Mouse (Mus musculus): Measurements from ENCODE around the gene Colq.
"Not testable (repeated sequence)": the region's sequence is repeated elsewhere in the genome, so short reads cannot be mapped to it uniquely, and the experiment has no call there.

Gene Colq

DNA sequence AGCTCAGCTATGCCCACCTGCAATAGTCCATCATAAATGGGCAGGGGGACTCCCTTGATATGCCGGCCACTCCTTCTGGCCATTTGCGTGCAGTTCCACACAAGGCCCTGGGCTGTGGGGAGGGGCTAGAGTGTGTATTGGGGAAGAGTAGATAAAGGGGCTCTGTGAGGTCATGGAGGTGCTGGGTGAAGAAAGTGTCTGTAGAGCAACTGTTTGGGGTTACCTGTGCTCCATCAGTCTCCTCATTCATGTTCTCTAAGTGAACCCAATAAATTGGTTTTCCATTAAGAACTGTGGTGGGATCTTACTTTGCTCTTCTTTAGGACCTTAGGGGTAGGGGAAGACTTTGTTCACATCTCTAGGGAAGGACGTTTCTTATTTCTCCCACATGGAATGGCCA, at the start of gene Colq:
Gene Colq, minus strand, starts transcription at position 101 of the 400 bp plus-strand sequence.
- no peak for DNase-seq (ENCODE audit: low spot score in 2 of 2)

DNA sequence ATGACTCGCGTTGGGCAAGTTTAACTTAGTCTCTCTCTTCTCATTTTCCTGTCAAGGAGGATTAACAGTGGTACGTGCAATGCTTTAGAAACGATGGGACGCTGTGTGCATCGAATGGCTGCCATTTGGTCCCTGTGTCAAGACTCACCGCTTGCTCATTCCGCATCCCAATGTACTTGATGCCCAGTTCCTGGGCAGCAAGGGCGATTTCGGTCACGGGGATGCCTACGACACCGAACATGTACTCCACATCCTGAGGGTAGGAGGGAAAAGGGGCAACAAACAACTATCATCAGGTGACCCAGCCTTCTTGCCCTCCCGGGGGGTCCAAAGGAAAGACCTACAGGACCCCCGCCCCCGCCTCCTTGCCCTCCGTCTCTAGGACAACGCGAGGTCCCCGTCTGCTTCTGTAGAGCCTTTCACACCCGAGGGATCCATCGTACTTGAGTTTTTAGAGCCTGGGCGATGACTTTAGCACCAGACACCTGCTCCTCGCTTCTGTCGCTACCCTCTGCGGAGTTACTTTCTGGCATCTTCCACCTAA, 49.3 kb upstream of the Colq start, which contains the start of gene Gm49387:
Gene Gm49387, minus strand, starts transcription at position 533 of the 544 bp plus-strand sequence.
- DNase-seq (ENCODE audit: low spot score in 2 of 2) = no peak

DNA sequence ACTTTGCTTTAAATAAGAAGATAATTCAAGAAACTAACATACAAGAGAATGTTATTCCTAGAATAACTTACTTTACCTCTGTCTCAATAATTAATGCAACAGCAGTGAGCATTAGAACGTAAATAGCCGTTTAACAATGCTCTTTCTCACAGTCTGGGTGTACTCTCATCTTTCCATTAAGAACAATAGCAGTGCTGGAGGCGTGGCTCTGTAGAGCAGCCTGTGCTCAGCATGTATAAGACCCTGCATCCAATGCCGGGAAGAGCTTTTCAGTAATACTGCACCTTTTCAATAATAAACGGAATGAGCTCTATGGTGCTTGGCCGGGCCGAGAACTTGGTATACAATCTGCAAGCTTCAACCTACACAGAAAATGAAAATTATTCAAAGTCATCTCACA, 39.5 kb upstream of the Colq start:
- no peak for DNase-seq (ENCODE audit: low spot score in 2 of 2)

DNA sequence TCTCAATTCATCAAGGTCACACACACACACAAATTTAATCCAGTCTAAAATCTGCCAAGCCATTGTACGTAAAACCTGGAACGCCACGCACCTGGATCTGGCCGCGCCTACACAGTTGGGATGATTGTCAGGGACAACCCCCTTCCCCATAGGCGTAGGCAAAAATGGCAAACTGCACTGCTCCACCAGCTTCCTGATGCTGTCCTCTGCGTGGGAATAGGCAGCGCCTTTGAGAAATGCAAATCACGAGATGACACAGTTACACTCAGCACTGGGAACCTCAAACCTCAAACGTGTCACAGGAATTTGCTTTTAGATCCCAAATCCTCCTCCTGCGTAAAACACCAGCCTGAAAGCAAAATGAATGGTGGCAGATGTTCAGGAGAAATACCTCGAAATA, 31.6 kb upstream of the Colq start:
- no peak for DNase-seq (ENCODE audit: low spot score in 2 of 2)

DNA sequence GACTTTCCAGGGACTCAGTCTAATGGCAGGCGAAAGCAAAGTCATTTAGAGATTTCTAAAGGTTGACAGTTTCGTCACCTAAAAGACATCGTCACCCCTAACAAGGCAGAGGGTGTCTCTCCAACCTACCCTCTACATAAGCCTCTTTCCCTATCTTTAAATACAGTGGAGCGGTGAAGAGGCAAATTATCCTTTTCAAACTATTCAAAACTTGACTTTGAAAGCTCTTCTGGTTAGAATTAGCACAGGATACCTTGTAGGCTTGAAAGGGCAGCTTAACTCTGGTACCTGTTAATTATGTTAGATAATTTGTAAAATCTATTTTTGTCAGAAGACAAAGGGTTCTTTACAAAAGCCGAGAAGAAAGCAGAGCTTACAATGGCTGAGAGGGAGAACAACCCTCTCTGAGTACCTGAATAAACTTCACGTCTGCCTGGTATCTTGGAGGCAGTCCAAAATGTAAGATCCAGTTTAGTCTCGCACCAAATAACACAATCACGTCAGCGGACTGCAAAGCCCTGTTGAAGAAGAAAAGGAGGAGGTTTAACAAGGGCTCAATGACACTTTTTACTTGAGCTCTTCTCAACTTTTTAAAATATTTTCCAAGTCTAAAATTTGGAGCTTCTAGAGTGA, 29.6 kb upstream of the Colq start:
- no peak for DNase-seq (ENCODE audit: low spot score in 2 of 2)

DNA sequence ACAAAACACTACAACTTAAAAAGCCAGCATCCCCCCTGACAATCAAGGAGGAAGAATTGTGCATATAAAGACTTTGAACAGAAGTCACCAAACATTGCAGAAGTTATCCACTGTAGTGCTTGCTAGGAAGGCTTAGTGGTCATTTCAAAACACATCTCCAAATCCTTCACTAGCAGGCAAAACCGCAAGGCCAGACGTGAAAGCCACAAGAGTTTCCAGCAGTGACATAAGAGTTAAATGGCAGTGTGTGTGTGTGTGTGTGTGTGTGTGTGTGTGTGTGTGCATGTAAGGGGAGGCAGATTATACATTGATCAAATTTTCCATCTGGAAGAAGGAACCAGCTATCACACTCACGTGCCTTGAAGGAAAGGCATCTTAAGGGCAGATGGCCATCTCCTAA, 26.9 kb upstream of the Colq start:
- no peak for DNase-seq (ENCODE audit: low spot score in 2 of 2)

DNA sequence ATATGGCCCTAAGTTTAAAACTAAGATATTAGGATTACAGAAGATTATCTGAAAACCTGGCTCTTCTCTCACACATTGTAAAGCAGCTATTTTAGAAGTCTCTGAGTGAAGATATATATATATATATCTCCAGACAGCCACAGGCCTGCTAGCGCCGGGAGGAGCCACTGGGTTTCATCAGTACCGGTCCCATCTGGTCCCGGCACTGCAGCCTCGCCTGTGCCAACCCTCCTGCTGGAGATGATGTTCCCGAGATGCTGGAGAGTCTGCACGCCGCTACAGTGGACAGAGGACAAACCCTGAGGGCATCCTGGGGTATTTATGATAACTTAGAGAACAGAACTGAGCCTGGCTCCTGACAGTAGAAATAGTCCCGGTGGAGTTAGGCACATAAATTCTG, 26.1 kb upstream of the Colq start:
- no peak for DNase-seq (ENCODE audit: low spot score in 2 of 2)

DNA sequence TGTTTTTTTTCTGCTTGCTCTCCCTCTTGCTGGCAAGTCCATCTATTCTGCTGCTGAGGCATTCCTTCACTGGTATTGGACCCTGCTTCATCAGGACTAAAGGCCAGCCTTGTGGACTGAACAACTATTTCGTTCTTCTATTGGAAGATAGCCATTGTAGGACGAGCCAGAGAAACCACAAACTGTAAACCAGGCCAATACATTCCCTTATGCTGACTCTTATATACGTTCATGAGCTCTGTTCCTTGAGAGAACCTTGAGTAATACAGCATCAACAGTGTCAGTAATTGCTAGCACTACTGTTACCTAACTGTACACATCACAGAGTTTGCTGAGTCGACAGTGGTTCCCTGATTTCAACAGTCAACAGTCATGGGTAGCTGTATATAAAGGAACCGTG, 22.5 kb upstream of the Colq start:
- DNase-seq (ENCODE audit: low spot score in 2 of 2) = no peak

DNA sequence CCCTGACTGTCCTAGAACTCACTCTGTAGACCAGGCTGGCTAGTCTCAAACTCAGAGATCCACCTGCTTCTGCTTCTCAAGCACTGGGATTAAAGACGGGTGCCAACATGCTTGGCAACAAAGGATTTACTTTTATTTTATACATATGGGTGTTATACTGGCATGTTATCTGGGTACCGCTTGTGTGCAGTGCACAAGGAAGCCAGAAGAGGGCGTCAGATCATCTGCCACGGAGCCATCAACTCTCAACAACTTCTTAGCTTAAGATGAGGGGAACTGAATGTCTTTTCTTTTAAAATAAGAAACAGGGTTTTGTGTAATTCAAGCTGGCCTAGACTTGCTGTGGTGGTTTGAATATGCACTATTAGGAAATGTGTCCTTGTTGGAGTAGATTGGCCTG, 20.8 kb upstream of the Colq start:
- no peak for DNase-seq (ENCODE audit: low spot score in 2 of 2)

DNA sequence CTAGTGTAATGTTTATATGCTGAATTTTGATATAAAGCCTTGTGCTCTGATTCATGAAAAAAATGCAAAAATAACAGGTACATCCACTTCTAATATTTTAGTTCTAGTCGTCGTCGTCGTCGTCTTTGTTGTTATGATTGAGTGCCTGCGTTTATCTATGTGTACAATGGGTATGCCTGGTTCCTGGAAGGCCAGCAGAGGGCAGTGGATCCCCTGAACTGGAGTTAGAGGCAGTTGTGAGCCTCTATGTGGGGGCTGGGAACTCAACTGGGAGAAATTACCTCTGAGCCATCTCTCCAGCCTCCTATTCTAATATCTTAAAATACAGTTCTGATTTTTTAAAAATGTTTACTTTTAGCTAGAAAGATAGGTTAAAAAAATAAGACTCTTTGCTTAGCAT, 14.4 kb upstream of the Colq start:
- DNase-seq (ENCODE audit: low spot score in 2 of 2) = no peak

DNA sequence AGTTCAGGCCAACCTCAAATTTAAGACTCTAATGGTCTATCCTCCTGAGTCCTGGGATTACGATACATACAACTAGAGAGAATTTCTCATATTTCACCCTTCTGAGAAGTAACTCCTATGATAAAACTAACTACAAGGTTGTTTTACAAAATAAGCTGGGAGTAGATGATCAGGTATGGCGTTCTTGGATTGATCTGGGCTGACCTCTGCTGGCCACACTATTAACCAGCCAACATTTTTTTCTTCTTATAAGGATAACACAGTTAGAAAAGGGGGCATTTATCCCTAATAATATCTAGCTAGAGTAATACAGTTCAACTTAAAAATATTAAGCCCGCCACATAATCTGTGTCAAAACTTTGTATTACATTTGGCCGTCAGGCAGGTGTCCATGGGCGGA, 13.8 kb upstream of the Colq start:
- peak in 1 of 2 experiments; percentile 7 for DNase-seq (ENCODE audit: low spot score in 2 of 2)

DNA sequence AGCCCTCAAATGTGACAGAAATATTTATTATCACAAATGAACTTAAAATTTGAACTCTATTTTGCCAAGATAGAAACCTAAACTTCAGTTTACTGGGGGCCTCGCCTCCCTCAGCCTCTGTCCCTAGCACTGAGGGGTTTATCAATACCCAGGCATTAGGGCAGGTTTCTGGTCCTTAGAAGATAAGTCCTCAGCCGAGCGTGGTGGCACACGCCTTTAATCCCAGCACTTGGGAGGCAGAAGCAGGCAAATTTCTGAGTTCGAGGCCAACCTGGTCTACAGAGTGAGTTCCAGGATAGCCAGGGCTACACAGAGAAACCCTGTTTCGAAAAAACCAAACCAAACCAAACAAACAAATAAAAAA, 11.5 kb upstream of the Colq start:
- DNase-seq (ENCODE audit: low spot score in 2 of 2) = not testable (repeated sequence)

DNA sequence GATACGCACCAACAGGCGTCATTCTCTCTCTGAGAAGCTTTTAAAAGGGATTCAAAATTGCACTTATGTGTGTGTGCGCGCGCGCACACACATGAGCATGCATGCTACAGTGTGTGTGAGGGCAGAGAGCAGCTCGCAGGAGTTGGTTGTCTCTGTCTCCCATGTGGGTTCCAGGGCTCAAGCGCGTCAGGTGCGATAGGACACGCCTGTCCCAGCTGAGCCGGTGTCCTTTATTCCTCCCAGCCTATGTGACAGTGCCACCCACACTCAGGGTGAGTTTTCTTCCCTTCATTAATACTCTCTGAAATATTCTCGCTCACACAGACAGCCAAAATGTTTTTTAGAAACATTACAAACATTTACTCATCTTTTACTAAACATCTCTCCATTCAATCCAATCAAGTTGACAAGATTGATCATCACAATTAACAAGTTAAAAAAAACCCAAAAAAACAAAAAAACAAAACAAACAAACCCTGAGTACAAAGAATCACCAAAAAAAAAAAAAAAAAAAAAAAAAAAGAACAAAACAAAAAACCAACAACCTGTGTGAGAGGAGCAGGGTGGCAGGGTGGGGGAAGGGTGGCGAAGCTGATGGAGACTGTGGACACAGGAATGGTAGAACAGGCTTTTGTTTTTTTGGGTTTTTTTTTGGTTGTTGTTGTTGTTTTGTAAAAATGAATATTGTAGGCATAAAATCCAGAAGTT, 10.9 kb upstream of the Colq start:
- no peak for DNase-seq (ENCODE audit: low spot score in 2 of 2)

DNA sequence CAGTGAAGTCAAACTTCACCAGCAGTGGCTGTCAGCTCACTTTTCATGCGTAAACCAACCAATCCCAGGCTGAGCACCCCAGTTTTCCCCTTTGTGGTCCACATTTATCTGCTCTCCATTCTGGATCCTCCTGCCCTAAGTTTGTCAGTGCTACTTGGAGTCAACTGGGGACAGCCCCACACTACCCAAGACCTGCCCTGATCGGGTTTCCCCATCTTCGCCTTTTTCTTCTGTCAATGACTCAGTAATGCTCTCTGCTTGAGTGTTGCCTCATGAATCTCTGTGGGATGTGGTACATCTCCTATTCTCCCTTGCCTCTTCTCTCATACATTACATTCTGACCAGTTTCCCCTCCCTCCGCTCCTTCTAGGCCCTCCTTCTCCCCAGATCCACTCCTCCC, 6.3 kb upstream of the Colq start:
- DNase-seq (ENCODE audit: low spot score in 2 of 2) = no peak

DNA sequence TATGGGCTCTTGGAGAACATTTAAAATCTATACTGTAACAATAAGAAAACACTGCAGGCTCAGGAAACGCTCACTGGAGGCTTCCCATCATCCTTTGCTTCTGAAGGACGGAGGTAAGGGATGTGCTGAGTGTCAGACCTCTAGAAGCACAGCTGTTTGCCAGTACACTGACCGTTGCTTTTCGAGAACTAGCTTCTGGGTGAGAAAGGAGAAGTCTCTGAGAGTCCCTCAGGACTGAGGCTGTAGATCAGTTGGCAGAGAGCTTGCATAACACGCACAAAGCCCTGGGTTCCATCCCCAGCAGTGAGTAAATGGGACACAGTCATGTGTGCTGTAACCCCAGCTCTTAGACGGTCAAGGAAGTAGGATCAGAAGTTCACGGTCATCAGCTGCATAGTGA, 5.3 kb upstream of the Colq start:
- no peak for DNase-seq (ENCODE audit: low spot score in 2 of 2)

DNA sequence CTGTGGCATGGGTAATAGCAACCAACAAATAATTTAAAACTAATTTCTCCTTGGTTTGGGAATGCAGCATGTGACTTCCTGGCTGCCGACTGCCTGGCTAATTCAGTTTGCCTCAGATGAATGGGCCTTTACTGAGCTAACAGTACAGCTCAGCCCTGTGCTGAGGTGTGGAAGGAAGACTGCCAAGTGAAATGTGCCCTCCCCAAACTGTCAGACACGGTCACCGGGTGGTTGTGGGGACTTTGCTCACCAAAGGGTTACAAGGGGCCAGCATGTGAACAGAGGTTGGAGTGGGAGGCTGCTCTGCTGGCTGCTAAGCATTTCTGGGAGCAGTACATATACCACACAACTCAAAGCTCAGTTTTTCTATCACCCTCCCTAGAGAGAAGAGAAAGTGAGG, 3.5 kb upstream of the Colq start:
- no peak for DNase-seq (ENCODE audit: low spot score in 2 of 2)

DNA sequence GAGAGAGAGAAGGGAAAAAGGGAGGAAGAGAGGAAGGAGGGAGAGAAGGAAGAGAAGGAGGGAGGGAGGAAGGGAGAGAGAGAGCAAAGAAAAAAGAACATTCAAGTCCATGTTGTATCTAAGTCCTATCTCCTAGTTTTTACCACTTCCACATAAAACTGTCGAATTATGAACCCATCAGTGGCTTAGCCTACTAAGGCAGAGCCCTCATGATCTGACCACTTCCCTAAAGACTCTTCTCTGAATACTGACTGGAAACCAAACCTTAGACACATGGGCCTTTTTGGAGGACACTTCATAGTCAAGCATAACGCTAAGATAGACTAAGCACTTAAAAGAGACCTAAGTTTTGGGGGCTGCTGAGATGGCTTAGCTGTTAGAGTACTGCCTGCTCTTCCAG, 1.9 kb upstream of the Colq start:
- DNase-seq (ENCODE audit: low spot score in 2 of 2) = no peak

DNA sequence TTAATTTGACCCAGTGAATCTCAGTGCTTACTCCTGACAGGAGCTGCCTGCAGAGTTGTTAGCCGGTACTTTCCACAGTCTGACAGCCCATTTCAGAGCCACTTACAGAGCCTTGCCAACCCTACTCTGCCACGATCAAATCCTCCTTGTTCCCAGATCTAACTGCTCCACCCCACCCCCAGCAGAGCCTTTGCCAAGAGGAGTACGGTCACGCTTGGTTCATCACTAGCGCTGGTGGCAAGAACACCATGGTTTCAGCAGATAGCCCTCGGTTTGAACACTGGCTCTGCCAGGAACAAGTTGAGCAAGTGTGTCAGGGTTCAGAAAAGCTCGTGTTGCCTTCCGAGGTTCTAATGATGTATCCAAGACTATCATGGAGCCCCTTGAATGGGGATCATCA, 4.7 kb downstream of the Colq start:
- DNase-seq (ENCODE audit: low spot score in 2 of 2) = no peak

DNA sequence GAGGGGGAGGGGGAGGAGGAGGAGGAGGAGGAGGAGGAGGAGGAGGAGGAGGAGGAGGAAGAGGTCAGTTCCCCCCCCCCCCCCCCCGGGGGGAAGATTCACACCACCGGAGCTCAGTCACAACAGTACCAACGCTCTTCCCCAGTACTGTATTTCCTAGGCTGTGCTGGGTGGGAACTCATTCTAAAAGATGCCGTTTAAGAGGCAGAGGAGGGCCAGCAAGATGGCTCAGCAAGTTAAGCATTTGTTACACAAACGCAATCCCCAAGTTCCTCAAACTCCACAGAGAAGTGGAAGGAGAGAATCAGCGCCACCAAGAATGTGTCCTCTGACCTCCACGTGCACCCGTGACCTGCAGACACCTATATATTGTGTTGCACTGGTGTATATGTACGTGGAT, 8.1 kb downstream of the Colq start:
- no peak for DNase-seq (ENCODE audit: low spot score in 2 of 2)

DNA sequence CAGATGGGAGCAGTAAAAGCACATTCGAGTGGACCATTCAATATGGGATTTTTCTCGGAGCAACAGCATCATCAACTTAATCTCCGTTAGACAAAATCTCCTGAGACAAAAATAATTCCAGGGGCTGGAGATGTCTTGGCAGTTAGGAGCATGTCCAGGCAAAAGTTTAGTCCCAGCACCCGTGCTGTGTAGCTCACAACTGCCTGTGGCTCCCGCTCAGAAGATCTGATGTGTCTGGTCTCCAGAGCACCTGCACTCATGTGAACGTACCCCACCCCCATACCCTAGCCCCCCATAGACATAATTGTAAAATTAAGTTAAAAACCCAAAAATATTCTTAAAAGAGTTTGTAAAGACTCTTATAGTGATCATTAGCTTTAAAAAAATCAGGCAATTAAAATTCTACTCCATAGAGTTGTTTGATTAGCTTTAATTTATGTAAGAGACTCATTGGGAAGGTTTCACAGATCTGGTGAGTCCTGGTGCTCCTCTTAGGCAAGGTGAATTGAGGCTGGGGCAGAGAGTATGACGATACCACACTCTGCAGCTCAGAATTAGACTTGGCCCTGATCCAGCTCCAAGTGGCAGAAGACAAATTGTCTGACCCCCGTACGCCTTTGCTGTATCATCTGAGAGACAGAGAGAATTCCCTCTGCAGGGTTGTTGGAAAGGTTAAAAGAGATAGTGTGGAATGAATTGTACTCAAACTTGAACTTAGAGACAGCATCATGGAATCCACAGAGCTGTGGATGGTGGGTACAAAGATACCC, 13.0 kb downstream of the Colq start:
- DNase-seq (ENCODE audit: low spot score in 2 of 2) = no peak

DNA sequence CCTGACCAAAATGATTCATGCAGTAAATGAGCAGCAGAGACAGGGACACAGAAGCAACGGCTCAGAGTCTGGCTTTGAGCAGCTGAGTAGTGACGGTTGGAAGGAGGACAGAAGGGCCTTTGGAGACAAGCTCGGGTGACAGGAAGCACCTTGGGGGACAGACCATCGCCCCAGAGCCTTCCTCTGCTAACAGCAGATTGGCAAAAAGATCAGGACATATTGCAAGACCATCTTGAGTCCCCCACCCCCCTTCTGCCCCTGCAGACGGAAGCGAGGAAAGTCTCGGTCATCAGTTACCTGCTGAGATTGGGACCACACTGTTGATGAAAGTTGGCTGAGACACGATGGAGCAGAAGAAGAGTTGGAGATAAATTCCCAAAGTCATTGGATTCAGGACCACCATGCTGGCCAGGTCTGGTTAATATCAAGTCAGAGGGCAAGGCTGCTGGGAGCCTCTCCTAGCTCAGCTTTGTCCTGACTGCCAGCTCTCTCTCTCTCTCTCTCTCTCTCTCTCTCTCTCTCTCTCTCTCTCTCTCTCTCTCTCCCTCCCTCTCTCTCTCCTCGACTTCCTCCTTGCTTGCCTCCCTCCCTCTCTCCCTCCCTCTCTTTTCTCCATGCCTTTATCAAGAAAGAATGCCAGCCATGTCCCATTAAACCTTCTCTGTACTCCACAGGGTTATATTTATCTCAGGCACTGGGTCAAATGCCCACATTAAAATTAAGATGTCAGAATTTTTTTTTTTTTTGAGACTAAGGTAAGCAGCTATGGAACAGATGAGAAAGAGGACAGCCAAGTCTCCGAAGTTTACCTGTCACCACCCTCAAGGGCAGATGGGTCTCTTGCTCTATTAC, 14.1 kb downstream of the Colq start:
- no peak for DNase-seq (ENCODE audit: low spot score in 2 of 2)

DNA sequence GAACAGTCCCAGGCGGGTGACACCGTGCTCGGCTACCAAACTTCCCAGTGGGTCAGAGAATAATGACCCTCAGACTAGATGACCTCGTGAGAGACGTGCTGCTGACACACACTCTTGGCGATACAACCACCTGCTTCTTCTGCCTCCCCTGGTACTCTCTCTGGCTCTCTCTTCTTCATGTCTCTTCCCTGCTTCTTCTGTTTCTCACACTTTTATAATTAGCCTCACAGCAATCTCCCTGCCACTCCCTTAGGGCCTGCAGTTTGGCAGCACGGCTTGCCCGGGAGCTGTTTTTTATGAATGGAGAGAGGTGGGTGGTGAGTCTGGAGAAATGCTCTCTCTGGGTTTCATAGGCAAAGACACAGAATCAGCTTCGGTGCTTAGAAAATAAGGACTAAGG, 15.3 kb downstream of the Colq start:
- no peak for DNase-seq (ENCODE audit: low spot score in 2 of 2)
